Mouse (Mus musculus) liver, postnatal 0 days (tissue): ENCODE measurements around the gene 9930022D16Rik.

ENCODE experiments used
- CTCF ChIP-seq: sonication (generic); IDR thresholded peaks from 2 replicates; pipeline ENCODE4 v1.5.1; 2016; ENCODE audit warnings: antibody characterized with exemption, low read depth
- EP300 ChIP-seq: IDR thresholded peaks from 2 replicates; pipeline ENCODE4 v1.6.1; 2016; ENCODE audit warnings: antibody characterized with exemption, low read depth, mild to moderate bottlenecking

- no peak for TF ChIP-seq CTCF
- TF ChIP-seq EP300: no peak
Measured at GRCm38 (mm10) chr11:109420567-109420962, 6.8 kb downstream of the 9930022D16Rik start.
